ENCODE assay signal across 12 mouse cellular contexts in the genomic region with DNA sequence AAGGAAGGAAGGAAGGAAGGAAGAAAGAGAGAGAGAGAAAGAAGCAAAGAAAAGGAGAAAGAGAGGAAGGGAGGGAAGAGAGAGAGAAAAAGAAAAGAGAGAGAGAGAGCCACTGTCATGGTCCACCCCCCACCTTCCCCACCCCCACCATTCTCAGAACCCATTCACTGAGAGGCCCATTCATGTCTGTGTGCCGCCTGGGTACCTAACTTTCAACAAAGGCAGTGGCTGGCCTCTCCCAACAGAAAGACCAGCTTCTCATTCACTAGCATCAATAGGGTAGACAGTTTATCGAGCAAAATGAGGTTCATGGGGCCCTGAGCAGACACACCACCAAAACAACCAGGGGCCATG. TPM values are rescaled to one million over a fixed set of nuclear protein-coding genes. Genes with fewer than 3 reads are reported as not detected.
DNase-seq lines count a peak whose midpoint lies in the region; ATAC-seq and TF ChIP-seq lines count a peak whose summit lies in the region.
"Had no signal": no experiment of that assay in that cellular context is flagged by ENCODE, and none has a peak within 500 bp of the region (broad histone marks: within the 10 kb centered on the region; RNA-seq: fewer than 3 reads in every experiment).

No protein-coding gene starts in this region.

- H3K4me2 ChIP-seq in forebrain, embryonic 16.5 days (ENCODE audit: low read length) = peak overlapping the region; percentile 39
- peak overlapping the region; percentile 38 for H3K4me2 ChIP-seq in midbrain, embryonic 13.5 days (replicated peaks)
- H3K4me2 ChIP-seq: liver, embryonic 11.5 days had no signal

- no peak for TF ChIP-seq POLR2A in spleen, adult 2 months (IDR thresholded peaks at IDR 0.05; ENCODE audit: low read depth, low read length)

- TF ChIP-seq CTCF in spleen, adult 2 months (IDR thresholded peaks at IDR 0.05; ENCODE audit: extremely low read depth, insufficient read depth, insufficient read length, insufficient replicate concordance) = no peak

- no peak for ATAC-seq in forebrain, embryonic 16.5 days
- ATAC-seq in midbrain, embryonic 13.5 days = no peak; the same call in 1 of the 2 replicates

- DNase-seq in spleen, adult 2 months (ENCODE audit: low read depth in 1 of 2, low spot score in 2 of 2) = no peak
- DNase-seq in spleen, adult 18-20 months = no peak
- DNase-seq in kidney, postnatal 10 days = no peak
- DNase-seq in left cerebral cortex, postnatal 25 days (ENCODE audit: low spot score in 2 of 2) = no peak
- DNase-seq in layer of hippocampus, adult 8-10 months (ENCODE audit: low spot score in 2 of 2) = no peak
- DNase-seq in frontal cortex, postnatal 14 days (ENCODE audit: low spot score in 2 of 2) = no peak
- DNase-seq: cerebellum, postnatal 36 days; kidney, adult 2 months; thymus, adult 2 months had no signal

- no peaks in the 10 kb centered on the region for H3K9me3 ChIP-seq in forebrain, embryonic 16.5 days (ENCODE audit: control insufficient read depth, low read length)
- H3K9me3 ChIP-seq in midbrain, embryonic 13.5 days = no peaks in the 10 kb centered on the region

- H3K27ac ChIP-seq in spleen, adult 2 months (ENCODE audit: insufficient read depth, low read length) = peak overlapping the region; percentile 87
- H3K27ac ChIP-seq in forebrain, embryonic 16.5 days (ENCODE audit: low read length) = peak overlapping the region; percentile 39
- peak overlapping the region; percentile 89 for H3K27ac ChIP-seq in midbrain, embryonic 13.5 days

- no peaks in the 10 kb centered on the region for H3K36me3 ChIP-seq in spleen, adult 2 months (ENCODE audit: control insufficient read depth, insufficient read depth, low read length)
- H3K36me3 ChIP-seq in forebrain, embryonic 16.5 days (ENCODE audit: control insufficient read depth, insufficient read depth) = no peaks in the 10 kb centered on the region
- no peaks in the 10 kb centered on the region for H3K36me3 ChIP-seq in midbrain, embryonic 13.5 days

- peak overlapping the region; percentile 37; the same call in 1 of the 2 replicates for H3K9ac ChIP-seq in forebrain, embryonic 16.5 days (replicated peaks; ENCODE audit: low read depth, low read length)
- no peak overlapping the region; the same call in 1 of the 2 replicates for H3K9ac ChIP-seq in midbrain, embryonic 13.5 days (replicated peaks)

- no peak overlapping the region for H3K4me3 ChIP-seq in spleen, adult 2 months (ENCODE audit: extremely low read depth, insufficient read depth, insufficient read length)
- no peak overlapping the region for H3K4me3 ChIP-seq in forebrain, embryonic 16.5 days (replicated peaks; ENCODE audit: low read length)
- H3K4me3 ChIP-seq in midbrain, embryonic 13.5 days (replicated peaks) = no peak overlapping the region

- 48% methylated on average over 2 of the region's 2 CpGs for WGBS in spleen, adult 2 months
- 6% methylated on average over 2 of the region's 2 CpGs for WGBS in forebrain, embryonic 16.5 days
- whole genome bisulfite sequencing in midbrain, embryonic 13.5 days = 0% methylated on average over 2 of the region's 2 CpGs

- no peaks in the 10 kb centered on the region for H3K27me3 ChIP-seq in spleen, adult 2 months (ENCODE audit: control insufficient read depth, insufficient read depth, low read length)
- H3K27me3 ChIP-seq in forebrain, embryonic 16.5 days (replicated peaks; ENCODE audit: control insufficient read depth, insufficient read depth, low read length) = no peaks in the 10 kb centered on the region
- H3K27me3 ChIP-seq in midbrain, embryonic 13.5 days = no peaks in the 10 kb centered on the region

- intact Hi-C loops in left cerebral cortex, postnatal 25 days (cut with DNase I) = no loop called here

- peaks cover 73% of the 10 kb centered on the region for H3K4me1 ChIP-seq in spleen, adult 2 months (ENCODE audit: control insufficient read depth, insufficient read depth, insufficient read length)
- H3K4me1 ChIP-seq in forebrain, embryonic 16.5 days (replicated peaks; ENCODE audit: control insufficient read depth, insufficient read depth, low read length) = peaks cover 56% of the 10 kb centered on the region
- peaks cover 86% of the 10 kb centered on the region for H3K4me1 ChIP-seq in midbrain, embryonic 13.5 days (replicated peaks)

RNA-seq across cellular contexts. Expression of a gene that starts 13.3 kb away (rescaled TPM):
- polyA plus RNA-seq in spleen, adult 2 months (2012; rRNA removed) = 53.8 and 67.1 TPM in 2 replicates
- 11.9 and 13.1 TPM in 2 replicates for polyA plus RNA-seq in forebrain, embryonic 16.5 days (2015; fragmentation: Nextera tagmentation; extraction: Ambion mirVana)
- 12.7 and 15.4 TPM in 2 replicates for polyA plus RNA-seq in midbrain, embryonic 13.5 days (2015; fragmentation: Nextera tagmentation; extraction: Ambion mirVana)
- total RNA-seq in left cerebral cortex, postnatal 25 days (2021) = 10 to 100 TPM; 11.0 to 11.8 TPM
- total RNA-seq in layer of hippocampus, adult 8-10 months (2022) = 10 to 100 TPM in 3 of 4 experiments, 1 to 10 TPM in 1; 9.1 to 12.9 (median 11.8) TPM

RNA-seq across cellular contexts. Expression of a gene that starts 28.6 kb away (rescaled TPM):
- polyA plus RNA-seq in spleen, adult 2 months (2012; rRNA removed) = 1.8 and 2.4 TPM in 2 replicates
- 31.6 and 34.3 TPM in 2 replicates for polyA plus RNA-seq in forebrain, embryonic 16.5 days (2015; fragmentation: Nextera tagmentation; extraction: Ambion mirVana)
- 27.9 and 29.0 TPM in 2 replicates for polyA plus RNA-seq in midbrain, embryonic 13.5 days (2015; fragmentation: Nextera tagmentation; extraction: Ambion mirVana)
- total RNA-seq in left cerebral cortex, postnatal 25 days (2021) = 10 to 100 TPM; 29.6 to 33.2 TPM
- 10 to 100 TPM; 23.5 to 28.6 (median 27.9) TPM for total RNA-seq in layer of hippocampus, adult 8-10 months (2022)

Comparison
In these comparisons a context has a peak if more than half of its experiments do, and no peak if none do; other contexts are left out.
1. H3K27ac ChIP-seq: peak in every context shown above with its lines; median percentile 89 in midbrain, embryonic 13.5 days; 87 in spleen, adult 2 months; 39 in forebrain, embryonic 16.5 days.